Mouse (Mus musculus) lung, postnatal 0 days (tissue): Measurements from ENCODE around the gene Prmt7. TPM values are rescaled to one million over a fixed set of nuclear protein-coding genes. Genes with fewer than 3 reads are reported as not detected.

Source experiments
- ATAC-seq: fragments of 200-750 bp; cut with Nextera tagmentation; 2 replicates; pipeline ENCODE4 v1.8.0; 2017; ENCODE audit warnings: moderate library complexity
- DNase-seq: peaks from one replicate; pipeline ENCODE4 v3.0.0-alpha.2; 2016; ENCODE audit warnings: low spot score
- H3K27ac ChIP-seq: fragments of 300-500 bp; sonication (generic); 2 replicates; pipeline ENCODE4 v1.5.1; 2014; ENCODE audit warnings: antibody characterized with exemption, mild to moderate bottlenecking, low read length, mixed read lengths
- H3K27me3 ChIP-seq: fragments of 300-500 bp; sonication (generic); replicated peaks from 2 replicates; pipeline ENCODE4 v1.6.1; 2014; ENCODE audit warnings: low read length, mixed read lengths; ENCODE audit not compliant: insufficient read depth
- H3K36me3 ChIP-seq: fragments of 300-500 bp; sonication (generic); 2 replicates; pipeline ENCODE4 v1.6.1; 2014; ENCODE audit warnings: low read length, mixed read lengths; ENCODE audit not compliant: insufficient read depth
- H3K4me1 ChIP-seq: fragments of 300-500 bp; sonication (generic); 2 replicates; pipeline ENCODE4 v1.6.1; 2014; ENCODE audit warnings: antibody characterized with exemption, low read depth, low read length, mixed read lengths; ENCODE audit not compliant: insufficient read depth
- H3K4me2 ChIP-seq: fragments of 300-500 bp; sonication (generic); replicated peaks from 2 replicates; pipeline ENCODE4 v1.6.1; 2014; ENCODE audit warnings: low read depth, mild to moderate bottlenecking, low read length, moderate library complexity, mixed read lengths
- H3K4me3 ChIP-seq: fragments of 300-500 bp; sonication (generic); 2 replicates; pipeline ENCODE4 v1.5.1; 2014; ENCODE audit warnings: low read depth, low read length
- H3K9ac ChIP-seq: fragments of 300-500 bp; sonication (generic); replicated peaks from 2 replicates; pipeline ENCODE4 v1.6.1; 2014; ENCODE audit warnings: low read depth, mild to moderate bottlenecking
- H3K9me3 ChIP-seq: fragments of 300-500 bp; sonication (generic); 2 replicates; pipeline ENCODE4 v1.6.1; 2016; ENCODE audit warnings: low read length, mixed read lengths
- CTCF ChIP-seq: IDR thresholded peaks from 2 replicates; pipeline ENCODE4 v1.5.1; 2016; ENCODE audit warnings: antibody characterized with exemption, mild to moderate bottlenecking
- EP300 ChIP-seq: IDR thresholded peaks from 2 replicates; pipeline ENCODE4 v1.6.1; 2016; ENCODE audit warnings: antibody characterized with exemption, mild to moderate bottlenecking, control low read depth
- WGBS: fragments of 180-500 bp; shearing (Covaris S2); extraction: QIAGEN DNeasy Blood & Tissue Kit; methylation state at CpG from one replicate; pipeline ENCODE4 v1.1.7; 2014; 5-methylcytosine and 5-hydroxymethylcytosine counted together
- polyA plus RNA-seq: library from polyadenylated mRNA; unstranded; fragments of >200 nt; fragmentation: Nextera tagmentation; extraction: Ambion mirVana; gene quantifications from 2 replicates; pipeline ENCODE4 v1.2.1, GENCODE M21; 2015

Gene Prmt7
- polyA plus RNA-seq, 1 experiment from 2014 or later: 19.4 TPM

GRCm38 (mm10) chr8:106299686-106300085, 89.0 kb downstream of the Prmt7 start:
- Histone ChIP-seq H3K9me3 (no peaks in the 10 kb centered on the region), H3K36me3 (no peaks in the 10 kb centered on the region), H3K27me3 (no peaks in the 10 kb centered on the region), H3K27ac (no peak overlapping the region), H3K4me3 (no peak overlapping the region), H3K4me2 (no peak overlapping the region), H3K4me1 (no peaks in the 10 kb centered on the region), H3K9ac (no peak overlapping the region)
- DNase-seq (no peak), ATAC-seq (no peak)
- TF ChIP-seq CTCF: peak; percentile 27
- TF ChIP-seq EP300: no peak
- WGBS: 84% methylated on average over 3 of the region's 3 CpGs

- Histone ChIP-seq H3K27ac (no peak overlapping the region), H3K4me3 (no peak overlapping the region), H3K27me3 (no peaks in the 10 kb centered on the region), H3K4me1 (no peaks in the 10 kb centered on the region), H3K9me3 (no peaks in the 10 kb centered on the region), H3K9ac (no peak overlapping the region), H3K4me2 (no peak overlapping the region), H3K36me3 (no peaks in the 10 kb centered on the region)
- 61% methylated on average over 9 of the region's 9 CpGs for WGBS
- DNase-seq: no peak
- no peak for ATAC-seq
- TF ChIP-seq EP300: no peak
- TF ChIP-seq CTCF: no peak
Observed at GRCm38 (mm10) chr8:106300739-106301715, 90.3 kb downstream of the Prmt7 start.

Other genes with a start within 250 kb of the Prmt7 start
- 29.2 and 33.9 TPM in 2 replicates for gene Slc12a4, start 244.8 kb upstream of the Prmt7 start, polyA plus RNA-seq
- gene Dpep3, start 231.5 kb upstream of the Prmt7 start, polyA plus RNA-seq: 0.13 TPM in 1 of 2 replicates, not detected in the other
- gene Dus2, start 219.6 kb upstream of the Prmt7 start, polyA plus RNA-seq: 7.4 and 8.8 TPM in 2 replicates
- 0.12 TPM in 1 of 2 replicates, not detected in the other for gene Dpep2nb, start 205.0 kb upstream of the Prmt7 start, polyA plus RNA-seq
- gene Ddx28, start 199.1 kb upstream of the Prmt7 start, polyA plus RNA-seq: 10.5 and 11.4 TPM in 2 replicates
- 3.4 and 4.2 TPM in 2 replicates for gene Nfatc3, start 152.1 kb upstream of the Prmt7 start, polyA plus RNA-seq
- 38.4 and 38.6 TPM in 2 replicates for gene Esrp2, start 74.0 kb upstream of the Prmt7 start, polyA plus RNA-seq
- gene Pla2g15, start 60.5 kb upstream of the Prmt7 start, polyA plus RNA-seq: 10.6 and 10.8 TPM in 2 replicates
- gene Slc7a6, start 42.1 kb upstream of the Prmt7 start, polyA plus RNA-seq: 38.9 and 39.7 TPM in 2 replicates
- 19.0 and 22.6 TPM in 2 replicates for gene Slc7a6os, start within 50 bp of the Prmt7 start, polyA plus RNA-seq
- 1.5 and 1.7 TPM in 2 replicates for gene Smpd3, start 127.1 kb downstream of the Prmt7 start, polyA plus RNA-seq
- gene Zfp90, start 204.4 kb downstream of the Prmt7 start, polyA plus RNA-seq: 8.8 and 9.9 TPM in 2 replicates